Mouse (Mus musculus) heart, postnatal 36 days (tissue): ENCODE measurements around the gene Tom1l1. TPM values are rescaled to one million over a fixed set of nuclear protein-coding genes. Genes with fewer than 3 reads are reported as not detected.

Experiments used
- DNase-seq, 2 experiments: peaks; one replicate each; pipeline ENCODE4 v3.0.0; 2021 to 2022
- intact Hi-C: fragments of 180-260 bp; cut with DNase I; formaldehyde crosslinking; loops from one replicate; pipeline ENCODE4 v1.15.1; 2025
- total RNA-seq, 2 experiments: library from RNA; stranded (reverse); gene quantifications; 2 replicates each; pipeline ENCODE4 v1.2.3; 2021

Gene Tom1l1
- total RNA-seq, 2 experiments from 2014 or later: 17.6 to 17.7 TPM

DNA sequence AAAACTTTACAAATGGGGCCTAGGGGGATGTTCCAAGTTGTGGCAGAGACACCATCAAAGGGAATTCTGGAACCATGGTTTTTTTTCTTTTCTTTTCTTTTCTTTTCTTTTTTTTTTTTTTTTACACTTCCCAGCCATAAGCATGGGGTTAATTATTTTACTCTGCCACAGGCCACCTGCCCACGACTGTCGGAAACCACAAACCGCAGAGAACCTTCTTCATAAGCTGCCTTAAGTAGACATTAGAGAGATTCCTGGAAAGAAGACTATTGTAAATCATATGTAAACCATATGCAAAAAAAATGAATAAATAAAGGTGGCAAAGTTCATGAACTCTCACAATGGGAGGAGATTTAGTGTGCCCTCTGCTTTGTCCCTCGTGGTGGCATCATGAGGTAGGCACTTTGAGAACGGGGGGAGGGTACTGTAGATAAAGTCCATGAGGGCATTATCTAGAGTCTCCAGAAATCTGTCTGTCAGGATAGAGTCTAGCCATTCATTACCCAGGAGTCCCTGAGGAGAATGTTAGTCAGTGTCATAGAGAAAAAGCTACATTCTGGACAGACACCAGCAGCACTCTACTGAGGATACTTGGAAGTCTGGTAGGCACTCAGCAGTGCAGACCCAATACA, 12.6 kb downstream of the Tom1l1 start:
- no peak for DNase-seq
- intact Hi-C loops: no loop called here

DNA sequence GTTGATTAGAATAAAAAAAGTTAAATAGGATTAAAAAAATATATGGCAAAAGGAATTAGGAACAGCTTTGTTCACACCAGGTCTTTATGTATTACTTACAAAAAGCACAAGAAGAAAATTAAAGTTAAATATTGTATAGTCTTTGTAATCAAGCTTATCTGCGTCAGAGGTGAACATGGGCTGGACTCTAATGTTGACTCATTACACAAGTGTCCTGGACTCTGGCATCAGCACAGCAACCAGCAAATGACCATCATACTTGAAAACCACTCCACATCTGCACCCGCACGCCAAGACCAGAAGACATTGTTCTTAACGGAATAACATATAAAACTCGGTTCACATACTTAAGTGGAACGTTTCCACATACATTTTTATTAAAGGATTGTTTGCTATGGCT, 20.8 kb downstream of the Tom1l1 start:
- DNase-seq: no peak
- intact Hi-C loops: no loop called here

GRCm38 (mm10) chr11:90666916-90667315, 21.2 kb downstream of the Tom1l1 start:
- no peak for DNase-seq
- intact Hi-C loops: no loop called here

- intact Hi-C loops: no loop called here
Measured at GRCm38 (mm10) chr11:90666144-90666757, 21.9 kb downstream of the Tom1l1 start.

DNA sequence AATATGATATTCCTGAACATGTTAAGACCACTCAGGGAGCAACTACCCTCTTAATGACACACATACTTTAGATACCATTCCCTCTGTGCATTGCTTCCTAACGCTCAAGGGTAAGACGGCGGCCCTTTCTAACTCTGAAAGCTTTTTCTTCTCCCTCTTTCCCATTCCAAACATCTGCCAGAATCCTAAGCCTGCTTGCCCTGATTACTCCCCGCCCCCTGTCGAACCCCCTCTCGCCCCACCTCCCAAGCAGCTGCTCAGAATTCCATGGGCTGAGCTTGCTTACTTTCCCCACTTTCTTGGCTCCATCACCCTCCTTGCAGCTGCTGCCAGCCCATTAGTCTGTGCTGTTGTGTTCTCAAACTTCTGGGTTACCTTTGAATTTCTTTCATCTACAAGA, 23.0 kb downstream of the Tom1l1 start:
- no peak for DNase-seq
- intact Hi-C loops: no loop called here

More at GRCm38 (mm10) chr11:90666144-90666757, 21.9 kb downstream of the Tom1l1 start:
- no peak for DNase-seq

DNA sequence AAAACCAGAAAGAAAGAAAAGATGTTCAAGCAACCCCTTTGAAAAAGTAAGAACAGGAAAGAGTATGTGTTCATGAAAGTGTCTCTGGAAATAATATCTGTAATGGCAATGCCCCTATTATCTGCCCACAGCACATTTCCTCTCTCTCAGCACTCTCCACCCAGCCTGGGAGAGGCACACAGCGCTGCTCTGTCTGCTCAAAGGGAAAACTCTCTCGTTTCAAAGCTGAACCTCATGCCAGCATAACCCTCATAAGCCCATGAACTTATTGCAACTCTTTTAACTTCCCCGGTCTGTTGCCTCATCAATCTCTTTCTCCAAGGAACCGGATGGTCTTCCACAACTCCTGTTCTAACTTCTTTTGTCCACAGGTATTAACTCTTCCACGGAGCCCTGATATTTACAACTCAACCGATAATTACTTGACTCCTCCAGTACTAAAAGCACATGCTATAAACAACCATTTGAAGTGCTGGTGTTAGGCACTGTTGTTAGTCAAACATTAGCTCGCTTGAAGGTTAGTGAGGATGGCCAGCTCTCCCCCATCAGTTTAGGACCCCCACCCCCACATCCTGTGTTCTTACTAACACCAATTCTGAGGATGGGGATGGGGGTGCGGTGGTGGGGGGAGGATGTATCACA, 23.7 kb downstream of the Tom1l1 start:
- intact Hi-C loops: no loop called here
- DNase-seq: no peak

- DNase-seq: no peak
- intact Hi-C loops: no loop called here
Measured at GRCm38 (mm10) chr11:90663618-90664297, 24.4 kb downstream of the Tom1l1 start.

- intact Hi-C loops: no loop called here
- DNase-seq: no peak
Measured at GRCm38 (mm10) chr11:90663052-90663451, 25.1 kb downstream of the Tom1l1 start.

DNA sequence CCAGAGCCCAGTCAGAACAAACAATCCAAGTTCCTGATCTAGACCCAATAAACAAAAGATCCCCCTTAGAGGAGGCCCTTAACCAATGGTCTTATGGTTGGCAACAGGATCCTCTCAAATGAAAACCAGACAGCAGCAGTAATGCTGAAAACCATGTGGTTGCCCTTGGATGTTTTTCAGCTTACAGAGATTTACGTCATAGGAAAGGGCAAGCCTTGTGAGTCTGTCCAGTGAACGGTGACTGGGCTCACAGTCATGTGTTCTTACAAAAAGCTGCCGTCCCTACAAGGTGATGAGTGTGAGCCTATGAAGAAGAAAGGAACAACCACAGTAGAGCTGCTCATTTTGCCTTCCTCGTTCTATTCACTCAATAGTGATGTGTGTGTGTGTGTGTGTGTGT, 27.5 kb downstream of the Tom1l1 start:
- intact Hi-C loops: no loop called here
- DNase-seq: no peak

DNA sequence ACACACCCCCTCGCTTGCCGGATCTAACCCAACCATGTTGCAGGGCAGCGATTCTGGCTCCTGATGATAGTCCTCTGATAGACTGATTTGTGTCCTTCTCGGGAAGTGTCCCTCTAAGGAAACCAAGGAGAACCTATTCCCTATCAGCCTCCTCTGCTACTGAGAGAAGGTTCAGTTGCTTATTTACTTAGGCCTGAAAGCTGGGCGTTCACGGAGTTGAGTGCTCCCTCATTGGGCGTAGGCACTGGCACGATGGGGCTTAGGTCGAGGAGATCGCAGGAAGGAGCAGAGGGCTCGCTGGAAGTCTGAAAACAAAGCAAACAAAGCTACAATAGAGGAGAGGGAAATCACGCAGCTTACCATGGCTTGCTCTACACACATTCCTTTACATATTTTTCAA, 30.6 kb downstream of the Tom1l1 start:
- intact Hi-C loops: no loop called here
- no peak for DNase-seq

DNA sequence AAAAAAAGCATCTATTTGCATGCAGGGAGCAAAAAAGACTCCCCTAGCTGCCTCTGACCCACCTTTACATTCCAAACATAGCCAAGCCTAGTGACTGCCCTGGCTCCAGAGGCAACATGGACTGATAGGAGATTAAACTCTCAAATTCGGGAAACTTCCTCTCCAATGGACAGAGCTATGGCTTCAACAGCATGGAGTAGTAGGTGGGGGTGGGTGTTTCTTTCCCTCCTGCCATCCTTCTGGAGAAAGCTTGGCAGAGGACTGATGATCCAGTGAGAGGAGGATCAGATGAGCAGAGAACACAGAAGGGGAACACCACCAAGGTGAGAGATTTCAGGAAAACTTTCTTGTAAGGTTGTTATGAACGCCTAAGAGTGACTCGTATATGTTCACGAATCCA, 35.6 kb downstream of the Tom1l1 start:
- intact Hi-C loops: no loop called here
- DNase-seq: no peak

DNA sequence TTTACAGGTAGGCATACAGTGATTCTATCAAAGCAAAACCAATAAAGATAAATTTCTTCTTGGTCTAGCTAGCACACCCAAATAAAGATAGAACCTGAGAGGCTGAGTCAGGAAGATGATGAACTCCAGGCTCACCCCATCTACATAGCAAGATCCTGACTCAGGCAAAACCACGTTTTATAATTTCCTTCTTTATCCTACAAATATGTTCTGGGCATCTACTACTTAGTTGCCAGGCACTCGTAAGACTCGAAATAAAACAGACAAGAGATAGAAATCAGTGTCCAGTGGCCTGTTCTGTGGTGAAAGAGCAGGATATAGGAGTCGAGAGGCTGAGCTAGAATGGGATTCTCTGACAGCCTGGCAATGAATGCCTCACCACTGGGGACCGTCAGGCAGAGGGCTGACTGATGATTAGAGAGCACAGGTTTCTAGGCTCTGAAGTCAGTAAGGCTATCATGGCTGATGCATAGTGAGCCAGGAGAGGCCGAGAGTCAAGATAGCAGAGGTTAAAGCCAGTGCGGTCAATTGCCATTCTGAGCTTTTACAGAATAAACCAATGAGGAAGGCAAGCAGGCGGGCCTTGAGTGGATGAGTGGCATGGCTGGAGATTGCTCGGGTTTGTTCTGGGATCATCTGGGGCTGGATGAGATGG, 37.8 kb downstream of the Tom1l1 start:
- intact Hi-C loops: no loop called here
- DNase-seq: no peak

- intact Hi-C loops: no loop called here
- DNase-seq: no peak
Measured at GRCm38 (mm10) chr11:90649777-90650176, 38.4 kb downstream of the Tom1l1 start.

GRCm38 (mm10) chr11:90638312-90638830, 49.8 kb downstream of the Tom1l1 start:
- intact Hi-C loops: no loop called here
- peak in 1 of 2 experiments; percentile 36 for DNase-seq

GRCm38 (mm10) chr11:90637440-90638311, 50.5 kb downstream of the Tom1l1 start, which contains the start of the genes Stxbp4 and Cox11:
Stxbp4 (minus strand) TSS chr11:90638084.
Cox11 (plus strand) TSS chr11:90638173.
- intact Hi-C loops: no loop called here
- DNase-seq: peak; percentile 93

DNA sequence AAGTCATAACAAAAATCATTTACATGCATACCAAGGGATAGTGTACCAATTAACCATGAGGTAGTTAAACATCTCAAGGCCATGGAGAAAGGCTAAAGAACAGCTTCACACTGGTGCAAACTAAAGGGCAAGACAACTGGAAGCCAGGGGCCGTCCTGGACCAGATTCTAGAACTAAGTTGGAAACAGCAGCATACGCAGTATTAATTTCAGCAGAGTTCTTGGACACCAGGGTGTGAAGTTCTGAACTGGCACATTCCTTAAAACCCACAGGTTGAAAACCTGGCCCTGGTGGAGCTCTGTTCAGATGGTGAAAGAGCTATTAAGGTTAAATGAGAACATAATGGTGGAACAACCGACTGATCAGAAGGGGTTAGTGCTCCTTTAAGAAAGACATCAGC, 53.5 kb downstream of the Tom1l1 start:
- intact Hi-C loops: no loop called here
- DNase-seq: no peak

- intact Hi-C loops: no loop called here
- DNase-seq: no peak
Measured at GRCm38 (mm10) chr11:90632480-90632879, 55.7 kb downstream of the Tom1l1 start.

DNA sequence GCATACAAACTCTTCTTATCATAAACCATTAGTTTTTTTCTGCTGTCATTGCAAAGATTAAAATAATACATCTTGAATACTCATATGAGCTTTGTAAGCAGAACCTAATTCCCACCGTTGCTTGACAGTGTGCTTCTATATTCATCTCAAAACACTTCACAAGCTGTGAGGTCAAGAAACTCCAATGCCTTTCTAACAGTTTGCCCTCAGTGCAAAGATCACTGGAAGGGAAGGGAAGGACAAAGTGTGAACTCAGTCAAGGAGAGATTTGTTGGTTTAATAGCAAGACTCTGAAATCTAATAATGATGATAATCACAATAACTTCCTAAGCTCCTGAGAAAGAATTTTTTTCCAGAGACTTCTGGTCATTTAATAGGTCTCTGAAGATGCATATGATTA, 60.4 kb downstream of the Tom1l1 start:
- no peak for DNase-seq
- intact Hi-C loops: no loop called here

DNA sequence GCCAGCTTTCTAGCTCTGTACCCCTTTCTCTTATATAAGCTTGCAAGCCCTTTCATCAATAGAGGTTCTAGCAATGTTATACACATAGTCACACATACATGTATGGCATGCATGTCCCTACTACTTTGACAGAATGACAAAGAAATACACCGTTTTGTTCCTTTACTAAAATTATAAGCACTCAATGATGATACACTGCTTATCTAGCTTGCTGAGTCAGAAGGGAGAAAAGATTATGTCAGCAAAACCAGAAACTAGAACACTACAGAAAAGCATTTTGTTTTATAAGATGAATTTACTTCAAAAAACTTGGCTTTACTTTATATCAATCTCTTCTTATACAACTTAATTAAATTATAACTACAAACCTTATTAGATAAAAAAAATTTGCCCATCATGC, 63.0 kb downstream of the Tom1l1 start:
- intact Hi-C loops: no loop called here
- DNase-seq: no peak

DNA sequence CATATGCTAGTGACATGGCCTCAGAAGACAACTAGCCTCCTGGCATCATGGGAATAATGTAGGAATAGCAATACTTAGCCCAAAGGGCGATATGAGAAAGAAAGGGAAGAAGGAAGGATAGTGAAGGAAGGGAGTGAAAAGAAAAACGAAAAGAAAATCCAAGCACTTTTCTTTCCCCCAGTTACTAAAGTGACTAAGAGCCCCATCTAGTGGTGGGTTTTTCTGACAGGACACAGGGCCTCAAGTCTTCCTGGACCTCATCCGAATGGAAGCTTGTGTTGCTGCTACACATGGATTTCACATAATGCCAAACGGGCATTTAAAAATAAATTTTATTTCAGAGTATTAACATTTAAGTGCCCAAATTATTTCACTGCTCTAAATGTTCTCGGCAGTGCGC, 64.7 kb downstream of the Tom1l1 start:
- intact Hi-C loops: no loop called here
- DNase-seq: peak; percentile 15 to 24
